Mouse (Mus musculus): Measurements from ENCODE around the gene Plekhh1.

- TF ChIP-seq CTCF (IDR thresholded peaks at IDR 0.05; ENCODE audit: borderline replicate concordance, insufficient read depth, low read length) (no peak), POLR2A (IDR thresholded peaks at IDR 0.05; ENCODE audit: low read depth, low read length) (no peak)
These were observed 23.1 kb downstream of the Plekhh1 start for GRCm38 (mm10) chr12:79052073-79052472.

Measured in embryonic fibroblast, embryonic 13.5 days (primary cell).